Mouse (Mus musculus) duodenum, adult 2 months (tissue): ENCODE data around the gene Spock1. TPM values are rescaled to one million over a fixed set of nuclear protein-coding genes. Genes with fewer than 3 reads are reported as not detected.

ENCODE experiments used
- polyA plus RNA-seq: library from polyadenylated mRNA; depleted of rRNA; stranded (reverse); fragments of >200 nt; gene quantifications from 2 replicates; pipeline ENCODE4 v1.2.3, GENCODE M21; 2012; ENCODE audit warnings: low replicate concordance; rRNA removed

Spock1 gene
- polyA plus RNA-seq = 0.20 TPM in 1 of 2 replicates, not detected in the other

GRCm38 (mm10) chr13:57908266-57908582 lies at the start of gene Spock1:
Spock1 (minus strand) TSS chr13:57908332.

Other genes with a start within 250 kb of the Spock1 start
- 0.19 and 0.32 TPM in 2 replicates for gene Klhl3, start 205.3 kb upstream of the Spock1 start, polyA plus RNA-seq
- 41.9 and 87.0 TPM in 2 replicates for gene Hnrnpa0, start 220.2 kb upstream of the Spock1 start, polyA plus RNA-seq
- gene Idnk, start 249.3 kb upstream of the Spock1 start, polyA plus RNA-seq = 11.0 and 16.3 TPM in 2 replicates